Mouse (Mus musculus): ENCODE measurements around the gene Cfc1.

DNA sequence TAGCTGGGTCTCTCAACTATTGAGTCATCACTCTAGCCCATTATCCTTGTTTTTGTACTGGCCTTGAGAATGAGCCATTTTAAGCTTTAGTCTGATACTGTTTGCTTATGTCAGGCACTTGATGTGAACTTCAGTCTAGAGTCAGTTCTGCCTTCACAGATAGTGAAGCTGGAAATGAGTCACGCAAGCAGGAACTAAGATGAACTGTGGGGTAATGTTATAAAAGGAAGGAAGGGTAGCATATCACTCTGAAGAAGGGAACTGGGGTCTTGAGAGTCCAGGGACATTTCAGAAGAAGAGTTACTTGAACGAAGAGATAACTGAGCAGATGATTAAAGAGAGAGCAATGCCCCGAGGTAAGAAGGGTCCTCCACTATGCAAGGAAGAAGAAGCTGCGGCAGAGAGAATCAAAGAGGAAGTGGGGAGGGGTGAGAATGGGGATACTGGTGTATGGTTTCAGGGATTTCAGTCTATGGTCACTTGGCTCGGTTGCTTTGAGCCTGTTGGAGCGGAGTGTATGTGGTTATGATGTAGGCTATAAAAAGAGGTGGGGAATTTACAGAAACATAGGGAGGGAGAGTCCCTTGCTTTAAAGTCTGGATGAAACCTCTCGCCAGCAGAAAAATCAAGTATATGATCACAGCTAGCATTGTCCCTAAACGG, 29.1 kb downstream of the Cfc1 start:
- TF ChIP-seq CTCF (IDR thresholded peaks at IDR 0.05): no peak
- no peak for TF ChIP-seq EP300 (IDR thresholded peaks at IDR 0.05; ENCODE audit: insufficient read depth, low read depth, low read length)
